Mouse (Mus musculus) MEL (cell line): ENCODE measurements around the gene 1500015O10Rik. TPM values are rescaled to one million over a fixed set of nuclear protein-coding genes. Genes with fewer than 3 reads are reported as not detected.

Source experiments
- DNase-seq: peaks from one replicate; pipeline ENCODE4 v3.0.0; 2011; ENCODE audit warnings: low read depth, low spot score
- H3K27ac ChIP-seq: 2 replicates; pipeline ENCODE4 v1.5.1; 2012; ENCODE audit warnings: low read depth, mild to moderate bottlenecking, control low read depth, low read length, moderate library complexity; ENCODE audit not compliant: control insufficient read depth
- H3K27me3 ChIP-seq, 2 experiments: fragments of 150-350 bp in 1 of 2; sonication (generic) in 1 of 2; 2 replicates each; pipeline ENCODE4 v1.6.1; 2012; ENCODE audit warnings: low read length in 2 of 2, mild to moderate bottlenecking in 2 of 2, improper control_type of control experiment in 1 of 2, moderate library complexity in 1 of 2; ENCODE audit not compliant: insufficient read depth in 2 of 2, control insufficient read depth in 1 of 2
- H3K36me3 ChIP-seq, 2 experiments: 2 replicates each; pipeline ENCODE4 v1.6.1; 2012 to 2014; ENCODE audit warnings: low read length in 2 of 2, improper control_type of control experiment in 1 of 2, inconsistent platforms in 1 of 2, mild to moderate bottlenecking in 1 of 2; ENCODE audit not compliant: insufficient read depth in 2 of 2, control insufficient read depth in 1 of 2
- H3K4me1 ChIP-seq, 2 experiments: fragments of 150-350 bp in 1 of 2; sonication (generic) in 1 of 2; 2 replicates each; pipeline ENCODE4 v1.6.1; 2012; ENCODE audit warnings: low read length in 2 of 2, improper control_type of control experiment in 1 of 2, mild to moderate bottlenecking in 1 of 2; ENCODE audit not compliant: insufficient read depth in 2 of 2, control insufficient read depth in 1 of 2
- H3K4me3 ChIP-seq, 2 experiments: fragments of 150-350 bp in 1 of 2; sonication (generic) in 1 of 2; 2 replicates each; pipeline ENCODE4 v1.5.1; 2012; ENCODE audit warnings: low read depth in 2 of 2, low read length in 2 of 2, mild to moderate bottlenecking in 2 of 2, moderate library complexity in 2 of 2, control low read depth in 1 of 2, improper control_type of control experiment in 1 of 2; ENCODE audit not compliant: control insufficient read depth in 1 of 2, insufficient read depth in 1 of 2
- H3K79me2 ChIP-seq: 2 replicates; pipeline ENCODE4 v1.6.1; 2012; ENCODE audit warnings: mild to moderate bottlenecking, low read length, moderate library complexity; ENCODE audit not compliant: control insufficient read depth, poor library complexity, insufficient read depth
- H3K9ac ChIP-seq: 2 replicates; pipeline ENCODE4 v1.6.1; 2012; ENCODE audit warnings: low read depth, mild to moderate bottlenecking, control low read depth, low read length, moderate library complexity; ENCODE audit not compliant: control insufficient read depth, poor library complexity, severe bottlenecking
- H3K9me3 ChIP-seq: fragments of 150-350 bp; sonication (generic); replicated peaks from 2 replicates; pipeline ENCODE4 v1.6.1; 2012; ENCODE audit warnings: mild to moderate bottlenecking, low read length, improper control_type of control experiment, moderate library complexity; ENCODE audit not compliant: insufficient read depth
- BHLHE40 ChIP-seq: IDR thresholded peaks from 2 replicates; pipeline ENCODE4 v1.6.1; 2012; ENCODE audit warnings: low read depth, mild to moderate bottlenecking, inconsistent platforms, low read length, improper control_type of control experiment, borderline replicate concordance
- CHD1 ChIP-seq: IDR thresholded peaks from 2 replicates; pipeline ENCODE4 v1.6.1; 2012; ENCODE audit warnings: low read depth, mild to moderate bottlenecking, inconsistent platforms, low read length, improper control_type of control experiment
- CHD2 ChIP-seq: IDR thresholded peaks from 2 replicates; pipeline ENCODE4 v1.6.1; 2011; ENCODE audit warnings: low read length, improper control_type of control experiment
- CTCF ChIP-seq, 3 experiments: IDR thresholded peaks in 2 of 3; conservative IDR thresholded peaks in 1 of 3; 2 replicates each; pipeline ENCODE4 v1.5.1; 2011 to 2012; ENCODE audit warnings: low read length in 3 of 3, low read depth in 2 of 3, mild to moderate bottlenecking in 2 of 3, improper control_type of control experiment in 1 of 3, inconsistent platforms in 1 of 3, mixed read lengths in 1 of 3, moderate library complexity in 1 of 3; ENCODE audit not compliant: control insufficient read depth in 1 of 3, insufficient read depth in 1 of 3, poor library complexity in 1 of 3, severe bottlenecking in 1 of 3
- EP300 ChIP-seq, 2 experiments: IDR thresholded peaks; 2 replicates each; pipeline ENCODE4 v1.6.1; 2011; ENCODE audit warnings: improper control_type of control experiment in 2 of 2, low read length in 2 of 2, low read depth in 1 of 2, mild to moderate bottlenecking in 1 of 2
- ETS1 ChIP-seq: IDR thresholded peaks from 2 replicates; pipeline ENCODE4 v1.6.1; 2012; ENCODE audit warnings: low read depth, mild to moderate bottlenecking, inconsistent platforms, low read length, improper control_type of control experiment, moderate library complexity
- GATA1 ChIP-seq: IDR thresholded peaks from 2 replicates; pipeline ENCODE4 v1.6.1; 2011; ENCODE audit warnings: low read depth, low read length, improper control_type of control experiment
- JUND ChIP-seq: IDR thresholded peaks from 2 replicates; pipeline ENCODE4 v1.6.1; 2011; ENCODE audit warnings: low read depth, mild to moderate bottlenecking, improper control_type of control experiment, low read length
- MAFK ChIP-seq: IDR thresholded peaks from 2 replicates; pipeline ENCODE4 v1.6.1; 2011; ENCODE audit warnings: low read depth, mild to moderate bottlenecking, low read length, improper control_type of control experiment, borderline replicate concordance
- MAX ChIP-seq: IDR thresholded peaks from 2 replicates; pipeline ENCODE4 v1.6.1; 2011; ENCODE audit warnings: low read length, improper control_type of control experiment
- MAZ ChIP-seq: IDR thresholded peaks from 2 replicates; pipeline ENCODE4 v1.6.1; 2012; ENCODE audit warnings: low read depth, mild to moderate bottlenecking, inconsistent platforms, low read length, improper control_type of control experiment
- MYB ChIP-seq: IDR thresholded peaks from 2 replicates; pipeline ENCODE4 v1.6.1; 2011; ENCODE audit warnings: mild to moderate bottlenecking, low read depth, low read length, improper control_type of control experiment
- MYC ChIP-seq: IDR thresholded peaks from 2 replicates; pipeline ENCODE4 v1.6.1; 2011; ENCODE audit warnings: low read depth, mild to moderate bottlenecking, low read length, improper control_type of control experiment, moderate library complexity
- NELFE ChIP-seq: IDR thresholded peaks from 2 replicates; pipeline ENCODE4 v1.6.1; 2011; ENCODE audit warnings: low read depth, low read length, improper control_type of control experiment
- POLR2AphosphoS2 ChIP-seq: IDR thresholded peaks from 2 replicates; pipeline ENCODE4 v1.6.1; 2011; ENCODE audit warnings: low read length, improper control_type of control experiment
- POLR2AphosphoS5 ChIP-seq: IDR thresholded peaks from 2 replicates; pipeline ENCODE4 v1.6.1; 2012; ENCODE audit warnings: low read depth, borderline replicate concordance, mild to moderate bottlenecking, inconsistent platforms, low read length, moderate library complexity, mixed read lengths
- RAD21 ChIP-seq: IDR thresholded peaks from 2 replicates; pipeline ENCODE4 v1.6.1; 2011; ENCODE audit warnings: mild to moderate bottlenecking, low read depth, low read length, improper control_type of control experiment
- RCOR1 ChIP-seq: IDR thresholded peaks from 2 replicates; pipeline ENCODE4 v1.6.1; 2012; ENCODE audit warnings: low read depth, mild to moderate bottlenecking, inconsistent platforms, low read length, improper control_type of control experiment
- SIN3A ChIP-seq: IDR thresholded peaks from 2 replicates; pipeline ENCODE4 v1.6.1; 2012; ENCODE audit warnings: low read length, improper control_type of control experiment, inconsistent platforms
- SMC3 ChIP-seq: IDR thresholded peaks from 2 replicates; pipeline ENCODE4 v1.6.1; 2011; ENCODE audit warnings: low read depth, low read length, improper control_type of control experiment
- TAL1 ChIP-seq: IDR thresholded peaks from 2 replicates; pipeline ENCODE4 v1.6.1; 2012; ENCODE audit warnings: mild to moderate bottlenecking, inconsistent platforms, low read length, moderate library complexity, mixed read lengths
- UBTF ChIP-seq: IDR thresholded peaks from 2 replicates; pipeline ENCODE4 v1.6.1; 2012; ENCODE audit warnings: low read depth, mild to moderate bottlenecking, inconsistent platforms, low read length, improper control_type of control experiment, moderate library complexity, borderline replicate concordance; ENCODE audit not compliant: insufficient read depth
- ZC3H11A ChIP-seq: IDR thresholded peaks from 2 replicates; pipeline ENCODE4 v1.6.1; 2012; ENCODE audit warnings: low read depth, mild to moderate bottlenecking, inconsistent platforms, low read length, improper control_type of control experiment
- ZMIZ1 ChIP-seq: IDR thresholded peaks from 2 replicates; pipeline ENCODE4 v1.6.1; 2012; ENCODE audit warnings: low read depth, mild to moderate bottlenecking, inconsistent platforms, low read length, improper control_type of control experiment, moderate library complexity
- ZNF384 ChIP-seq: IDR thresholded peaks from 2 replicates; pipeline ENCODE4 v1.6.1; 2012; ENCODE audit warnings: low read depth, mild to moderate bottlenecking, inconsistent platforms, low read length, improper control_type of control experiment
- polyA plus RNA-seq, 2 experiments: library from polyadenylated mRNA; stranded (reverse) in 1 of 2; unstranded in 1 of 2; fragments of >175 nt in 1 of 2; fragments of >200 nt in 1 of 2; gene quantifications; 2 replicates each; pipeline versions ENCODE4 v1.2.1 to v1.2.4; 2012; ENCODE audit warnings: low replicate concordance in 2 of 2, low read depth in 1 of 2; ENCODE audit not compliant: insufficient read length in 2 of 2, insufficient read depth in 1 of 2, missing spikeins in 1 of 2
- total RNA-seq: library from RNA; depleted of rRNA; stranded (reverse); fragments of 300-350 nt; gene quantifications from 2 replicates; pipeline ENCODE4 v1.2.3, GENCODE M21; 2012

The 1500015O10Rik gene
- total and polyA plus RNA-seq, 3 experiments = 0.08 TPM; not detected in 2

DNA sequence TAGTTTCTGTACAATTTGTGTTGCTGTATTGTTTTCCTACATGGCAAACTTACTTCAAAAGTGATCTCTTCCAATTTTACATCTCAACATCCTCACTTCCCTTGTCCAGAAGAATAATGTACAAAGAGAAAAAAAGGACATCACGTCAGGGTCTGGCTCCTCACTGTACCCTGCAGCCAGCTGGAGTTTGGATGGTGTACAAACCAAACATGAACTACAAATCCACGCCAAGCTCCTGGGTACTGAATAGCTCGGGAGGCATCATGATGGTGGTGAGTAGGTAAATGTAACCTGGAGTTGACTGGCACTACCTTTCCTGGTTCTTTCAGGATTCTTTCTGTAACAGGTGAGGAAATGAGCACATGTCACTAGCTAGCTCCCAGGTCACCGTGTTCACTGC, 43.7 kb downstream of the 1500015O10Rik start:
- Histone ChIP-seq H3K4me3 (no peak overlapping the region), H3K9ac (no peak overlapping the region), H3K9me3 (no peaks in the 10 kb centered on the region), H3K27ac (no peak overlapping the region), H3K27me3 (no peaks in the 10 kb centered on the region), H3K79me2 (no peaks in the 10 kb centered on the region), H3K4me1 (no peaks in the 10 kb centered on the region), H3K36me3 (peaks cover 0 to 7% of the 10 kb centered on the region in 2 experiments; a peak in 2 of 4 replicates)
- no peak for TF ChIP-seq ZMIZ1
- TF ChIP-seq NELFE = no peak
- TF ChIP-seq TAL1 = no peak
- TF ChIP-seq RAD21 = no peak
- no peak for TF ChIP-seq BHLHE40
- no peak for TF ChIP-seq MYB
- TF ChIP-seq MAFK = no peak
- TF ChIP-seq POLR2AphosphoS5 = no peak
- no peak for TF ChIP-seq RCOR1
- TF ChIP-seq MAX = no peak
- TF ChIP-seq UBTF = no peak
- no peak for TF ChIP-seq ZNF384
- TF ChIP-seq SMC3 = no peak
- TF ChIP-seq MYC = no peak
- TF ChIP-seq MAZ = no peak
- DNase-seq = no peak

DNA sequence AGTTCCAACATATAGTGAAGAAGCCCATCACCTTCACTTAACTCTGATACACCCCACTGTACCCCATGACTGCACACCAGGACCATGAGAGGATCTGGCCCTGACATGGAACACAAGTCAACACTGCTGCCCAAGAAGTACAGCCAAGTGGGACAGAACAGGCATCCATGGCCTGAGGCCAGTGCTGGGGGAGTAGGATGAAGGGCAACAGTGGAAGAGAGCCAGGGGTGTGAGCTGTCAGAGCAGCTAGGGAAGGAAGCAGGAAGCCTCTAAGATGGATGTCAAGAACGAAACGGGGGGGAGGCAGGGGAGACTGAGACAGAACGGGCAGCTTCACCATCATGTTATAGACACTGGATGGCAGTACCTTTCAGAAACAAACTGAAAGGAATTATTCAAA, 45.7 kb downstream of the 1500015O10Rik start:
- no peak for DNase-seq
- no peak for TF ChIP-seq POLR2AphosphoS2
- no peak for TF ChIP-seq UBTF
- no peak for TF ChIP-seq JUND
- TF ChIP-seq NELFE = no peak
- TF ChIP-seq SMC3 = no peak
- TF ChIP-seq MAX = no peak
- no peak for TF ChIP-seq EP300 (IDR thresholded peaks at IDR 0.05; ENCODE audit: low read depth in 1 of 2, low read length in 2 of 2)
- no peak for TF ChIP-seq CHD1
- no peak for TF ChIP-seq CTCF (IDR thresholded peaks at IDR 0.05 in 2 of 3, conservative IDR thresholded peaks at IDR 0.05 in 1 of 3; ENCODE audit: control insufficient read depth in 1 of 3, insufficient read depth in 1 of 3, low read depth in 2 of 3, low read length in 3 of 3, poor library complexity in 1 of 3, severe bottlenecking in 1 of 3)
- no peak for TF ChIP-seq SIN3A
- no peak for TF ChIP-seq ZC3H11A
- TF ChIP-seq GATA1 = no peak
- TF ChIP-seq ETS1 = no peak
- no peak for TF ChIP-seq MYB
- no peak for TF ChIP-seq CHD2
- no peak for TF ChIP-seq TAL1
- no peak for TF ChIP-seq RCOR1
- TF ChIP-seq, all 39 proteins: peak for 0
- Histone ChIP-seq H3K27me3 (no peaks in the 10 kb centered on the region), H3K79me2 (no peaks in the 10 kb centered on the region), H3K9me3 (no peaks in the 10 kb centered on the region), H3K4me1 (no peaks in the 10 kb centered on the region), H3K9ac (no peak overlapping the region), H3K4me3 (no peak overlapping the region), H3K36me3 (peaks cover 0 to 7% of the 10 kb centered on the region in 2 experiments; a peak in 2 of 4 replicates), H3K27ac (no peak overlapping the region)
